Mouse (Mus musculus): Measurements from ENCODE around the gene Rbm33.

DNA sequence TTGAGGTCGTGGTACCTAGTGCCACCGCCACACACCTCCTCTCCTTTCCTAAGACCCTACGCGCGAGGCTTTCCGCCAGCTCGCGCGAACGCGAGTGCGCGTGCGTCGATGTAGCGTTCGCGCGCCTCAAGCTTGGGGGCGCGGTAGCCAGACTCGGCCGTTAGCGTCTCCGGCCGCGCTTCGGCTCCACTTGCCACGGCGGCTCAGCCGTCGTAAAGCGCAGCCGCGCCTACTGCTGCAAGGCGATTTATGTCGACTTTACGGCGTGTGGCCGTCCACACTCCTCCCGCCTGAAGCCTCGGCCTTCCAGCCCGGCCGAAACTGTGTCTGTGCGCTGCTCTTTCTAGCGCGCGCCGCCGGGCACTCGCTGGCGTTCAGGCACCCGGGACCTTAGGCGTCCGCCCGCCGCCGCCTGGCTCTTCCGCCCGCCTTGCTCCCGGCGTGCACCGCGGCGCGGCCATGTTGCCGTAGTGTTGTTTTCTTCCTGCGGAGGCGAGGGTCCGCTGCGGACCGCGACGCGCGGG is at the start of gene Rbm33:
- TF ChIP-seq GATA1 (IDR thresholded peaks at IDR 0.05; ENCODE audit: low read length) (no peak), TAL1 (IDR thresholded peaks at IDR 0.05; ENCODE audit: low read length) (no peak)
